In the genomic region with DNA sequence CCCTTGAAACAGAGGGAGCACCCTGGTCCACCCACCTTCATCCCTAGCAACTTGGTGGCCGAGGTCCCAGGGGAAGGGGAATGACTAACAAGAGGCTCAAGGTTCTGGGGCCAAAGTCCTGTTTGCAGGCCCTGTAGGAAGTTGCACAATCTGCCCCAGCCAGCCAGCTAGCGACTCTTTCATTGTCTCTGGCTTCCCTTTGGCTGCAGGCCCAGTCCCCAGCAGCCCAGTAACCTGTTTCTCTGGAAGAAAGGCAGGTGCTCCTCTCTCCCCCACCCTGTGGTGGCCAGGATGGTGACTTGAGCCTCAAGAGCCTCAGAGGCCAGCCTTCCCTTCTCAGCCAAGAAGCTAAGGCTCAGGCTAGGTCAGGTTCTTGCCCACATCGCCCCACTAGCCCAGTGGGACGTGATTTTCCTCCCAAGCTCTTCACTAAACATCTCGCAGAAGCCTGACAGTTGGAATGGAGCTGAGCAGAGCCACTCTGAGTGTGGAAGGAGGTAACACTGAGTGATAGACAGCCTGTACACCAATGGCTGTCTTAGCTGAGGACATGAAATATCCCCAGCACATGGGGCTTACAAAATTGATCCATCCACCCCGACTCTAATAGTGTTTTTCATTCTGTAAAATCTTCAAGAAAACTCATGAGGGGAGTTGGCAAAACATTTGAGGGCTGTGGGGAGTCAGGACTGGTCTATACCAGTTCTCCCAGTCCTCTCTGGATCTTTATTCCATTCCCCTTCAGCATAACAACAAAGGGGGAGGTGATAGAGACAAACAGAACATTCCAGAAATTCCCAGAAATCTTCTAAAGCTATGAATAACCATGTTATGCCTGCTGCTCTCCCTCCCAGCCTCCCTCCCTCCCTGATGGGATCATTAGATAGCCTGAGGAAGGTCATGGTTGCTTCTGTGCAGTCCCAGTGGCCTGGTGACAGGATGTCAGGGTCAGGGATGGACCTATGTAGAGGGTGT, we compare ENCODE assay signal across 8 mouse cellular contexts. TPM values are rescaled to one million over a fixed set of nuclear protein-coding genes. Genes with fewer than 3 reads are reported as not detected.
DNase-seq lines count a peak whose midpoint lies in the region; ATAC-seq and TF ChIP-seq lines count a peak whose summit lies in the region.

No protein-coding gene starts in this region.

- no peak for ATAC-seq in hindbrain, embryonic 13.5 days (ENCODE audit: low FRiP score)
- peak; percentile 97 for ATAC-seq in intestine, postnatal 0 days
- peak; percentile 72 for ATAC-seq in liver, embryonic 15.5 days (ENCODE audit: insufficient read depth)
- ATAC-seq in stomach, embryonic 15.5 days (ENCODE audit: insufficient read depth, low FRiP score, low read depth): peak; percentile 93
- no peak for ATAC-seq in midbrain, embryonic 15.5 days (replicated peaks)

- no peak overlapping the region for H3K9ac ChIP-seq in hindbrain, embryonic 13.5 days
- no peak overlapping the region for H3K9ac ChIP-seq in intestine, postnatal 0 days (ENCODE audit: low read depth, low read length)
- H3K9ac ChIP-seq in liver, embryonic 15.5 days: no peak overlapping the region
- no peak overlapping the region for H3K9ac ChIP-seq in stomach, embryonic 15.5 days
- H3K9ac ChIP-seq in midbrain, embryonic 15.5 days: no peak overlapping the region

- H3K36me3 ChIP-seq in hindbrain, embryonic 13.5 days: no peaks in the 10 kb centered on the region
- H3K36me3 ChIP-seq in hindbrain, embryonic 10.5 days: no peaks in the 10 kb centered on the region
- no peaks in the 10 kb centered on the region for H3K36me3 ChIP-seq in intestine, postnatal 0 days (ENCODE audit: control insufficient read depth, insufficient read depth)
- no peaks in the 10 kb centered on the region for H3K36me3 ChIP-seq in liver, embryonic 15.5 days (replicated peaks)
- H3K36me3 ChIP-seq in stomach, embryonic 15.5 days: no peaks in the 10 kb centered on the region
- no peaks in the 10 kb centered on the region for H3K36me3 ChIP-seq in midbrain, embryonic 15.5 days (replicated peaks)

- DNase-seq in hindbrain, embryonic 10.5 days (ENCODE audit: low spot score): no peak
- peak; percentile 45 for DNase-seq in gastrocnemius, postnatal 10 days

- 0 out of 2 replicates have a peak overlapping the region, but pooled peaks have one; percentile 44 for H3K27ac ChIP-seq in hindbrain, embryonic 13.5 days
- H3K27ac ChIP-seq in hindbrain, embryonic 10.5 days: no peak overlapping the region
- peak overlapping the region; percentile 86 for H3K27ac ChIP-seq in bone marrow, adult 2 months (ENCODE audit: control insufficient read depth, insufficient read depth, low read depth, low read length, poor library complexity)
- H3K27ac ChIP-seq in intestine, postnatal 0 days (ENCODE audit: low read depth, low read length): peak overlapping the region; percentile 92
- H3K27ac ChIP-seq in liver, embryonic 15.5 days (replicated peaks): peak overlapping the region; percentile 76
- H3K27ac ChIP-seq in stomach, embryonic 15.5 days: peak overlapping the region; percentile 93
- H3K27ac ChIP-seq in midbrain, embryonic 15.5 days: no peak overlapping the region

- 0 out of 2 replicates have a peak, but pooled peaks cover 4% of the 10 kb centered on the region for H3K4me1 ChIP-seq in hindbrain, embryonic 13.5 days (replicated peaks)
- peaks cover 3% of the 10 kb centered on the region; the same call in 1 of the 2 replicates for H3K4me1 ChIP-seq in hindbrain, embryonic 10.5 days (replicated peaks)
- H3K4me1 ChIP-seq in bone marrow, adult 2 months (ENCODE audit: control insufficient read depth, insufficient read depth, low read length): peaks cover 9% of the 10 kb centered on the region
- H3K4me1 ChIP-seq in intestine, postnatal 0 days (replicated peaks; ENCODE audit: control insufficient read depth, insufficient read depth, low read length): peaks cover 15% of the 10 kb centered on the region
- peaks cover 36% of the 10 kb centered on the region for H3K4me1 ChIP-seq in liver, embryonic 15.5 days (replicated peaks)
- H3K4me1 ChIP-seq in stomach, embryonic 15.5 days: peaks cover 22% of the 10 kb centered on the region; the same call in 1 of the 2 replicates
- H3K4me1 ChIP-seq in midbrain, embryonic 15.5 days: no peaks in the 10 kb centered on the region

- H3K27me3 ChIP-seq in hindbrain, embryonic 13.5 days: no peaks in the 10 kb centered on the region
- no peaks in the 10 kb centered on the region for H3K27me3 ChIP-seq in hindbrain, embryonic 10.5 days (ENCODE audit: insufficient read depth, poor library complexity, severe bottlenecking)
- H3K27me3 ChIP-seq in intestine, postnatal 0 days (replicated peaks; ENCODE audit: control insufficient read depth, insufficient read depth, low read length): no peaks in the 10 kb centered on the region
- no peaks in the 10 kb centered on the region for H3K27me3 ChIP-seq in liver, embryonic 15.5 days
- H3K27me3 ChIP-seq in stomach, embryonic 15.5 days (replicated peaks): no peaks in the 10 kb centered on the region
- no peaks in the 10 kb centered on the region for H3K27me3 ChIP-seq in midbrain, embryonic 15.5 days (replicated peaks)

- H3K4me2 ChIP-seq in hindbrain, embryonic 13.5 days: no peak overlapping the region
- 0 out of 2 replicates have a peak overlapping the region, but pooled peaks have one; percentile 14 for H3K4me2 ChIP-seq in intestine, postnatal 0 days (replicated peaks; ENCODE audit: low read depth)
- H3K4me2 ChIP-seq in liver, embryonic 15.5 days: peak overlapping the region; percentile 20; the same call in 1 of the 2 replicates
- H3K4me2 ChIP-seq in stomach, embryonic 15.5 days: no peak overlapping the region
- H3K4me2 ChIP-seq in midbrain, embryonic 15.5 days: no peak overlapping the region

- TF ChIP-seq POLR2A in bone marrow, adult 2 months (IDR thresholded peaks at IDR 0.05; ENCODE audit: borderline replicate concordance, control insufficient read depth, low read depth, low read length): no peak

- H3K9me3 ChIP-seq in hindbrain, embryonic 13.5 days: no peaks in the 10 kb centered on the region
- no peaks in the 10 kb centered on the region for H3K9me3 ChIP-seq in hindbrain, embryonic 10.5 days
- H3K9me3 ChIP-seq in intestine, postnatal 0 days (ENCODE audit: control insufficient read depth): no peaks in the 10 kb centered on the region
- no peaks in the 10 kb centered on the region for H3K9me3 ChIP-seq in liver, embryonic 15.5 days (replicated peaks)
- no peaks in the 10 kb centered on the region for H3K9me3 ChIP-seq in stomach, embryonic 15.5 days
- H3K9me3 ChIP-seq in midbrain, embryonic 15.5 days: no peaks in the 10 kb centered on the region

- 73% methylated on average over 6 of the region's 6 CpGs for WGBS in hindbrain, embryonic 13.5 days
- WGBS in hindbrain, embryonic 10.5 days: 78% methylated on average over 6 of the region's 6 CpGs
- WGBS in bone marrow, adult 2 months: 29% methylated on average over 6 of the region's 6 CpGs
- 24% methylated on average over 6 of the region's 6 CpGs for WGBS in intestine, postnatal 0 days
- 29% methylated on average over 6 of the region's 6 CpGs for WGBS in liver, embryonic 15.5 days (ENCODE audit: insufficient replicate concordance)
- 54% methylated on average over 6 of the region's 6 CpGs for WGBS in stomach, embryonic 15.5 days
- WGBS in midbrain, embryonic 15.5 days: 70% methylated on average over 6 of the region's 6 CpGs

- no peak for TF ChIP-seq CTCF in bone marrow, adult 2 months (IDR thresholded peaks at IDR 0.05; ENCODE audit: control insufficient read depth, insufficient read depth, low read length)
- peak; percentile 35 for TF ChIP-seq CTCF in intestine, postnatal 0 days (IDR thresholded peaks at IDR 0.05; ENCODE audit: low read depth)

- H3K4me3 ChIP-seq in hindbrain, embryonic 13.5 days: no peak overlapping the region
- H3K4me3 ChIP-seq in hindbrain, embryonic 10.5 days: no peak overlapping the region
- no peak overlapping the region for H3K4me3 ChIP-seq in bone marrow, adult 2 months (replicated peaks; ENCODE audit: control insufficient read depth, low read depth, low read length)
- H3K4me3 ChIP-seq in intestine, postnatal 0 days (ENCODE audit: low read depth, low read length): no peak overlapping the region
- H3K4me3 ChIP-seq in liver, embryonic 15.5 days (replicated peaks): no peak overlapping the region
- H3K4me3 ChIP-seq in stomach, embryonic 15.5 days (replicated peaks): no peak overlapping the region
- H3K4me3 ChIP-seq in midbrain, embryonic 15.5 days: no peak overlapping the region

RNA-seq across cellular contexts. Expression of gene Nek6, which starts 25.2 kb away (rescaled TPM):
- 57.3 and 58.0 TPM in 2 replicates for polyA plus RNA-seq in hindbrain, embryonic 13.5 days (2015; fragmentation: Nextera tagmentation; extraction: Ambion mirVana)
- polyA plus RNA-seq in hindbrain, embryonic 10.5 days (2016; fragmentation: Nextera tagmentation; extraction: Ambion mirVana): 68.8 and 77.5 TPM in 2 replicates
- 1.7 and 6.0 TPM in 2 replicates for polyA plus RNA-seq in bone marrow, adult 2 months (2011; ENCODE audit: insufficient read depth, insufficient read length, low replicate concordance, missing spikeins)
- total RNA-seq in gastrocnemius, postnatal 10 days (2021): 10 to 100 TPM; 17.2 to 17.5 TPM
- polyA plus RNA-seq in intestine, postnatal 0 days (2015; fragmentation: Nextera tagmentation; extraction: Ambion mirVana): 70.9 and 84.5 TPM in 2 replicates
- polyA plus RNA-seq in liver, embryonic 15.5 days (2015; fragmentation: Nextera tagmentation; extraction: Ambion mirVana): 36.2 and 37.3 TPM in 2 replicates
- polyA plus RNA-seq in stomach, embryonic 15.5 days (2015; fragmentation: Nextera tagmentation; extraction: Ambion mirVana): 109 and 111 TPM in 2 replicates
- polyA plus RNA-seq in midbrain, embryonic 15.5 days (2015; fragmentation: Nextera tagmentation; extraction: Ambion mirVana): 56.0 and 66.1 TPM in 2 replicates

Comparison
In these comparisons a context has a peak if more than half of its experiments do, and no peak if none do; other contexts are left out.
1. H3K27ac ChIP-seq: peak in hindbrain, embryonic 13.5 days (single experiment), bone marrow, adult 2 months (single experiment), intestine, postnatal 0 days (single experiment), liver, embryonic 15.5 days (single experiment) and stomach, embryonic 15.5 days (single experiment); none in hindbrain, embryonic 10.5 days (single experiment) and midbrain, embryonic 15.5 days (single experiment).
2. ATAC-seq: peak in intestine, postnatal 0 days (single experiment), liver, embryonic 15.5 days (single experiment) and stomach, embryonic 15.5 days (single experiment); none in hindbrain, embryonic 13.5 days (single experiment) and midbrain, embryonic 15.5 days (single experiment).
3. H3K4me2 ChIP-seq: peak in intestine, postnatal 0 days (single experiment) and liver, embryonic 15.5 days (single experiment); none in hindbrain, embryonic 13.5 days (single experiment), stomach, embryonic 15.5 days (single experiment) and midbrain, embryonic 15.5 days (single experiment).